In genomic region chr7:6172006-6172649, GRCm38 (mm10) we compare ENCODE assay signal across 8 mouse cellular contexts. TPM values are rescaled to one million over a fixed set of nuclear protein-coding genes. Genes with fewer than 3 reads are reported as not detected.
A peak's percentile ranks its signal among the peaks of the same experiment; 100 is the strongest.
DNase-seq lines count a peak whose midpoint lies in the region; ATAC-seq and TF ChIP-seq lines count a peak whose summit lies in the region.

Zfp444 (plus strand) TSS chr7:6172226.

- peak within 1 kb of the TSS; percentile 92 for H3K4me2 ChIP-seq in heart, embryonic 15.5 days
- peak within 1 kb of the TSS; percentile 80 for H3K4me2 ChIP-seq in liver, embryonic 14.5 days (ENCODE audit: low read depth)
- peak within 1 kb of the TSS; percentile 80 for H3K4me2 ChIP-seq in neural tube, embryonic 11.5 days (ENCODE audit: low read depth)
- H3K4me2 ChIP-seq in stomach, postnatal 0 days (replicated peaks; ENCODE audit: low read depth): peak within 1 kb of the TSS; percentile 79

- no peak for TF ChIP-seq EP300 in liver, embryonic 14.5 days (IDR thresholded peaks at IDR 0.05; ENCODE audit: low read depth)
- TF ChIP-seq EP300 in stomach, postnatal 0 days (optimal IDR thresholded peaks at IDR 0.05): no peak

- under 1% methylated on average over 37 of the region's 37 CpGs for WGBS in forebrain, embryonic 10.5 days
- under 1% methylated on average over 37 of the region's 37 CpGs for WGBS in heart, embryonic 15.5 days
- WGBS in liver, embryonic 14.5 days (ENCODE audit: insufficient replicate concordance): under 1% methylated on average over 37 of the region's 37 CpGs
- under 1% methylated on average over 34 of the region's 37 CpGs for WGBS in neural tube, embryonic 11.5 days
- whole genome bisulfite sequencing in stomach, postnatal 0 days: 1% methylated on average over 37 of the region's 37 CpGs

- DNase-seq in CD8-positive naive resting alpha-beta T cell, adult 2 months (ENCODE audit: low read depth in 2 of 2, low spot score in 2 of 2): peak; percentile 94 to 95
- peak; percentile 96 for DNase-seq in c-Kit-positive CD71-negative TER-119-negative erythroid progenitor cells, embryonic 14.5 days (ENCODE audit: low read depth)
- DNase-seq in forebrain, embryonic 10.5 days (ENCODE audit: extremely low spot score, low spot score): peak; percentile 96
- DNase-seq in kidney, postnatal 25 days: peak; percentile 98 to 100
- peak; percentile 84 to 89 (median 84) for DNase-seq in liver, embryonic 14.5 days (ENCODE audit: low read depth in 3 of 3, low spot score in 3 of 3)
- DNase-seq in neural tube, embryonic 11.5 days (ENCODE audit: low spot score): peak; percentile 96
- peak; percentile 98 for DNase-seq in stomach, postnatal 0 days (ENCODE audit: low spot score)

- TF ChIP-seq CTCF in liver, embryonic 14.5 days (IDR thresholded peaks at IDR 0.05; ENCODE audit: low read depth): no peak
- no peak for TF ChIP-seq CTCF in stomach, postnatal 0 days (IDR thresholded peaks at IDR 0.05; ENCODE audit: low read depth)

- peak; percentile 97 for ATAC-seq in heart, embryonic 15.5 days (replicated peaks; ENCODE audit: insufficient number of reproducible peaks, insufficient read depth, low FRiP score, low read depth)
- peak; percentile 84 for ATAC-seq in liver, embryonic 14.5 days (ENCODE audit: insufficient read depth)
- ATAC-seq in neural tube, embryonic 11.5 days (ENCODE audit: insufficient read depth, low FRiP score, low TSS enrichment): peak; percentile 97
- ATAC-seq in stomach, postnatal 0 days (ENCODE audit: low FRiP score, low TSS enrichment): peak; percentile 95

- H3K9me3 ChIP-seq in forebrain, embryonic 10.5 days: no peaks in the 10 kb centered on the region
- H3K9me3 ChIP-seq in heart, embryonic 15.5 days (replicated peaks): no peaks in the 10 kb centered on the region
- H3K9me3 ChIP-seq in liver, embryonic 14.5 days (ENCODE audit: control insufficient read depth, low read length): no peaks in the 10 kb centered on the region
- no peaks in the 10 kb centered on the region for H3K9me3 ChIP-seq in neural tube, embryonic 11.5 days (ENCODE audit: control insufficient read depth, low read length)
- H3K9me3 ChIP-seq in stomach, postnatal 0 days (ENCODE audit: control insufficient read depth, low read length): no peaks in the 10 kb centered on the region

- peaks cover 28% of the 10 kb centered on the region for H3K36me3 ChIP-seq in forebrain, embryonic 10.5 days (replicated peaks)
- peaks cover 3% of the 10 kb centered on the region; the same call in 1 of the 2 replicates for H3K36me3 ChIP-seq in heart, embryonic 15.5 days
- H3K36me3 ChIP-seq in liver, embryonic 14.5 days (replicated peaks; ENCODE audit: control insufficient read depth, insufficient read depth, low read depth): no peaks in the 10 kb centered on the region
- H3K36me3 ChIP-seq in neural tube, embryonic 11.5 days (ENCODE audit: control insufficient read depth, insufficient read depth, low read length): no peaks in the 10 kb centered on the region; the same call in 1 of the 2 replicates
- H3K36me3 ChIP-seq in stomach, postnatal 0 days (ENCODE audit: control insufficient read depth, insufficient read depth, low read length): no peaks in the 10 kb centered on the region

- H3K9ac ChIP-seq in heart, embryonic 15.5 days: peak within 1 kb of the TSS; percentile 70
- peak within 1 kb of the TSS; percentile 84 for H3K9ac ChIP-seq in liver, embryonic 14.5 days (replicated peaks)
- H3K9ac ChIP-seq in neural tube, embryonic 11.5 days (ENCODE audit: low read length): peak within 1 kb of the TSS; percentile 71
- peak within 1 kb of the TSS; percentile 59 for H3K9ac ChIP-seq in stomach, postnatal 0 days (ENCODE audit: low read length)

- H3K4me1 ChIP-seq in forebrain, embryonic 10.5 days: peaks cover 14% of the 10 kb centered on the region
- peaks cover 21% of the 10 kb centered on the region for H3K4me1 ChIP-seq in heart, embryonic 15.5 days (replicated peaks)
- H3K4me1 ChIP-seq in liver, embryonic 14.5 days (replicated peaks; ENCODE audit: control insufficient read depth in 2 of 2, insufficient read depth in 2 of 2, low read length in 1 of 2): peaks cover 4 to 24% of the 10 kb centered on the region in 2 experiments
- peaks cover 3% of the 10 kb centered on the region; the same call in 1 of the 2 replicates for H3K4me1 ChIP-seq in neural tube, embryonic 11.5 days (ENCODE audit: control insufficient read depth, insufficient read depth, low read length)
- H3K4me1 ChIP-seq in stomach, postnatal 0 days (replicated peaks; ENCODE audit: control insufficient read depth, insufficient read depth): no peaks in the 10 kb centered on the region

- H3K27me3 ChIP-seq in forebrain, embryonic 10.5 days (ENCODE audit: poor library complexity, severe bottlenecking): no peaks in the 10 kb centered on the region
- no peaks in the 10 kb centered on the region for H3K27me3 ChIP-seq in heart, embryonic 15.5 days
- H3K27me3 ChIP-seq in liver, embryonic 14.5 days (ENCODE audit: control insufficient read depth, insufficient read depth, low read length): no peaks in the 10 kb centered on the region
- no peaks in the 10 kb centered on the region for H3K27me3 ChIP-seq in neural tube, embryonic 11.5 days (ENCODE audit: control insufficient read depth, insufficient read depth, low read length)
- no peaks in the 10 kb centered on the region for H3K27me3 ChIP-seq in stomach, postnatal 0 days (ENCODE audit: control insufficient read depth, insufficient read depth, low read length)

- H3K4me3 ChIP-seq in forebrain, embryonic 10.5 days: peak within 1 kb of the TSS; percentile 76
- H3K4me3 ChIP-seq in heart, embryonic 15.5 days: peak within 1 kb of the TSS; percentile 70
- H3K4me3 ChIP-seq in liver, embryonic 14.5 days (ENCODE audit: insufficient read depth in 1 of 2, low read depth in 2 of 2, low read length in 2 of 2): peak within 1 kb of the TSS; percentile 68 to 93
- peak within 1 kb of the TSS; percentile 72 for H3K4me3 ChIP-seq in neural tube, embryonic 11.5 days (ENCODE audit: low read depth, low read length)
- H3K4me3 ChIP-seq in stomach, postnatal 0 days (ENCODE audit: low read depth, low read length): peak within 1 kb of the TSS; percentile 49

- H3K27ac ChIP-seq in forebrain, embryonic 10.5 days: peak within 1 kb of the TSS; percentile 91
- peak within 1 kb of the TSS; percentile 85 for H3K27ac ChIP-seq in heart, embryonic 15.5 days
- H3K27ac ChIP-seq in liver, embryonic 14.5 days: peak within 1 kb of the TSS; percentile 58
- peak within 1 kb of the TSS; percentile 69 for H3K27ac ChIP-seq in neural tube, embryonic 11.5 days (ENCODE audit: low read depth, low read length)
- H3K27ac ChIP-seq in stomach, postnatal 0 days (replicated peaks): peak within 1 kb of the TSS; percentile 61

RNA-seq across cellular contexts. Expression of gene Zfp444, which starts in this region (rescaled TPM):
- 69.8 and 78.2 TPM in 2 replicates for polyA plus RNA-seq in forebrain, embryonic 10.5 days (2016; fragmentation: Nextera tagmentation; extraction: Ambion mirVana)
- polyA plus RNA-seq in heart, embryonic 15.5 days (2015; fragmentation: Nextera tagmentation; extraction: Ambion mirVana): 29.9 and 38.5 TPM in 2 replicates
- 10.1 and 13.8 TPM in 2 replicates for polyA plus RNA-seq in liver, embryonic 14.5 days (2012; rRNA removed)
- polyA plus RNA-seq in liver, embryonic 14.5 days (2014; fragmentation: Nextera tagmentation; extraction: Ambion mirVana): 15.0 and 16.3 TPM in 2 replicates
- polyA plus RNA-seq in neural tube, embryonic 11.5 days (2014; fragmentation: Nextera tagmentation; extraction: Ambion mirVana): 71.2 and 71.5 TPM in 2 replicates
- 23.7 and 25.3 TPM in 2 replicates for polyA plus RNA-seq in stomach, postnatal 0 days (2015; fragmentation: Nextera tagmentation; extraction: Ambion mirVana)

Comparison
In these comparisons a context has a peak if more than half of its experiments do, and no peak if none do; other contexts are left out.
1. Peak in every context shown above with its lines: DNase-seq, ATAC-seq, H3K4me3 ChIP-seq and H3K27ac ChIP-seq.